Mouse (Mus musculus): ENCODE measurements around the gene Pik3r5. TPM values are rescaled to one million over a fixed set of nuclear protein-coding genes. Genes with fewer than 3 reads are reported as not detected.

Gene Pik3r5
- total and polyA plus RNA-seq, 2 experiments from 2014 or later, result 0.82 to 2.0 TPM

- WGBS, result under 1% methylated on average over 32 of the region's 68 CpGs
- TF ChIP-seq CTCF (IDR thresholded peaks at IDR 0.05; ENCODE audit: low read depth), result no peak
- TF ChIP-seq EP300 (IDR thresholded peaks at IDR 0.05; ENCODE audit: low read depth), result no peak
Measured at GRCm38 (mm10) chr11:68385921-68386588, 45.9 kb upstream of the Pik3r5 start.

GRCm38 (mm10) chr11:68386589-68387440 lies 45.1 kb upstream of the Pik3r5 start:
- peak overlapping the region; percentile 82 for H3K9ac ChIP-seq (replicated peaks; ENCODE audit: low read depth, low read length)
- DNase-seq (ENCODE audit: low spot score) (peak; percentile 81), ATAC-seq (ENCODE audit: insufficient read depth, low read depth) (peak; percentile 60)
- H3K4me1 ChIP-seq (ENCODE audit: control insufficient read depth, insufficient read depth), result peaks cover 27% of the 10 kb centered on the region
- no peaks in the 10 kb centered on the region for H3K9me3 ChIP-seq (replicated peaks; ENCODE audit: control insufficient read depth, low read length)
- H3K4me3 ChIP-seq (ENCODE audit: low read depth, low read length), result peak overlapping the region; percentile 79
- 2% methylated on average over 84 of the region's 90 CpGs for WGBS
- TF ChIP-seq CTCF (IDR thresholded peaks at IDR 0.05; ENCODE audit: low read depth), result no peak
- TF ChIP-seq EP300 (IDR thresholded peaks at IDR 0.05; ENCODE audit: low read depth), result no peak
- H3K27ac ChIP-seq (ENCODE audit: low read depth), result peak overlapping the region; percentile 91
- H3K4me2 ChIP-seq (ENCODE audit: low read depth, low read length), result peak overlapping the region; percentile 80
- 0 out of 2 replicates have a peak, but pooled peaks cover under 1% of the 10 kb centered on the region for H3K36me3 ChIP-seq (replicated peaks; ENCODE audit: control insufficient read depth, insufficient read depth, low read length)
- peaks cover 29% of the 10 kb centered on the region for H3K27me3 ChIP-seq (ENCODE audit: control insufficient read depth, insufficient read depth, low read length)

More at GRCm38 (mm10) chr11:68385921-68386588, 45.9 kb upstream of the Pik3r5 start:
- H3K27me3 ChIP-seq (ENCODE audit: control insufficient read depth, insufficient read depth, low read length), result peaks cover 29% of the 10 kb centered on the region
- 0 out of 2 replicates have a peak, but pooled peaks cover 3% of the 10 kb centered on the region for H3K36me3 ChIP-seq (replicated peaks; ENCODE audit: control insufficient read depth, insufficient read depth, low read length)
- H3K4me1 ChIP-seq (ENCODE audit: control insufficient read depth, insufficient read depth), result peaks cover 20% of the 10 kb centered on the region
- H3K27ac ChIP-seq (ENCODE audit: low read depth), result peak overlapping the region; percentile 91
- ATAC-seq (ENCODE audit: insufficient read depth, low read depth), result peak; percentile 21
- H3K9me3 ChIP-seq (replicated peaks; ENCODE audit: control insufficient read depth, low read length), result no peaks in the 10 kb centered on the region
- peak overlapping the region; percentile 80 for H3K4me2 ChIP-seq (ENCODE audit: low read depth, low read length)
- DNase-seq (ENCODE audit: low spot score), result no peak
- H3K4me3 ChIP-seq (ENCODE audit: low read depth, low read length), result peak overlapping the region; percentile 79
- H3K9ac ChIP-seq (replicated peaks; ENCODE audit: low read depth, low read length), result peak overlapping the region; percentile 82

GRCm38 (mm10) chr11:68387441-68387760 lies 44.5 kb upstream of the Pik3r5 start:
- ATAC-seq (ENCODE audit: insufficient read depth, low read depth), result no peak
- DNase-seq (ENCODE audit: low spot score), result no peak

GRCm38 (mm10) chr11:68387971-68388654 lies 43.8 kb upstream of the Pik3r5 start:
- ATAC-seq (ENCODE audit: insufficient read depth, low read depth) (no peak), DNase-seq (ENCODE audit: low spot score) (no peak)
- 63% methylated on average over 11 of the region's 11 CpGs for WGBS
- TF ChIP-seq EP300 (IDR thresholded peaks at IDR 0.05; ENCODE audit: low read depth) (no peak), CTCF (IDR thresholded peaks at IDR 0.05; ENCODE audit: low read depth) (no peak)
- H3K9me3 ChIP-seq (replicated peaks; ENCODE audit: control insufficient read depth, low read length), result no peaks in the 10 kb centered on the region
- H3K36me3 ChIP-seq (replicated peaks; ENCODE audit: control insufficient read depth, insufficient read depth, low read length), result no peaks in the 10 kb centered on the region
- no peak overlapping the region for H3K4me3 ChIP-seq (ENCODE audit: low read depth, low read length)
- H3K4me2 ChIP-seq (ENCODE audit: low read depth, low read length), result peak overlapping the region; percentile 80
- H3K27ac ChIP-seq (ENCODE audit: low read depth), result peak overlapping the region; percentile 91
- H3K9ac ChIP-seq (replicated peaks; ENCODE audit: low read depth, low read length), result peak overlapping the region; percentile 31; the same call in 1 of the 2 replicates
- peaks cover 28% of the 10 kb centered on the region for H3K4me1 ChIP-seq (ENCODE audit: control insufficient read depth, insufficient read depth)
- peaks cover 23% of the 10 kb centered on the region for H3K27me3 ChIP-seq (ENCODE audit: control insufficient read depth, insufficient read depth, low read length)

More at GRCm38 (mm10) chr11:68387441-68387760, 44.5 kb upstream of the Pik3r5 start:
- no peaks in the 10 kb centered on the region for H3K9me3 ChIP-seq (replicated peaks; ENCODE audit: control insufficient read depth, low read length)
- H3K27me3 ChIP-seq (ENCODE audit: control insufficient read depth, insufficient read depth, low read length), result peaks cover 27% of the 10 kb centered on the region
- WGBS, result 30% methylated on average over 4 of the region's 4 CpGs
- H3K4me1 ChIP-seq (ENCODE audit: control insufficient read depth, insufficient read depth), result peaks cover 30% of the 10 kb centered on the region
- H3K9ac ChIP-seq (replicated peaks; ENCODE audit: low read depth, low read length), result peak overlapping the region; percentile 82
- H3K36me3 ChIP-seq (replicated peaks; ENCODE audit: control insufficient read depth, insufficient read depth, low read length), result no peaks in the 10 kb centered on the region
- peak overlapping the region; percentile 80 for H3K4me2 ChIP-seq (ENCODE audit: low read depth, low read length)
- H3K4me3 ChIP-seq (ENCODE audit: low read depth, low read length), result peak overlapping the region; percentile 79
- TF ChIP-seq EP300 (IDR thresholded peaks at IDR 0.05; ENCODE audit: low read depth) (no peak), CTCF (IDR thresholded peaks at IDR 0.05; ENCODE audit: low read depth) (no peak)
- peak overlapping the region; percentile 91 for H3K27ac ChIP-seq (ENCODE audit: low read depth)

GRCm38 (mm10) chr11:68388655-68389015 lies 43.3 kb upstream of the Pik3r5 start:
- 62% methylated on average over 1 of the region's 1 CpGs for WGBS

More at GRCm38 (mm10) chr11:68388655-68389015, 43.3 kb upstream of the Pik3r5 start:
- no peak for ATAC-seq (ENCODE audit: insufficient read depth, low read depth)
- no peak overlapping the region for H3K4me3 ChIP-seq (ENCODE audit: low read depth, low read length)
- TF ChIP-seq CTCF (IDR thresholded peaks at IDR 0.05; ENCODE audit: low read depth) (no peak), EP300 (IDR thresholded peaks at IDR 0.05; ENCODE audit: low read depth) (no peak)
- no peak overlapping the region for H3K9ac ChIP-seq (replicated peaks; ENCODE audit: low read depth, low read length)
- no peak for DNase-seq (ENCODE audit: low spot score)
- no peaks in the 10 kb centered on the region for H3K9me3 ChIP-seq (replicated peaks; ENCODE audit: control insufficient read depth, low read length)
- no peaks in the 10 kb centered on the region for H3K36me3 ChIP-seq (replicated peaks; ENCODE audit: control insufficient read depth, insufficient read depth, low read length)
- H3K27me3 ChIP-seq (ENCODE audit: control insufficient read depth, insufficient read depth, low read length), result peaks cover 19% of the 10 kb centered on the region
- H3K4me2 ChIP-seq (ENCODE audit: low read depth, low read length), result peak overlapping the region; percentile 80; the same call in 1 of the 2 replicates
- H3K4me1 ChIP-seq (ENCODE audit: control insufficient read depth, insufficient read depth), result peaks cover 25% of the 10 kb centered on the region
- 0 out of 2 replicates have a peak overlapping the region, but pooled peaks have one; percentile 40 for H3K27ac ChIP-seq (ENCODE audit: low read depth)
